Mouse (Mus musculus) lung, adult 2 months (tissue): ENCODE data around the gene Rabep1. TPM values are rescaled to one million over a fixed set of nuclear protein-coding genes. Genes with fewer than 3 reads are reported as not detected.

Source experiments
- DNase-seq: peaks from one replicate; pipeline ENCODE4 v3.0.0; 2022
- H3K4me1 ChIP-seq: fragments of 200-500 bp; 2 replicates; pipeline ENCODE4 v1.6.1; 2011; ENCODE audit warnings: low read length; ENCODE audit not compliant: control insufficient read depth, insufficient read depth
- H3K4me3 ChIP-seq: fragments of 200-500 bp; replicated peaks from 2 replicates; pipeline ENCODE3; 2011; ENCODE audit warnings: low read depth, mild to moderate bottlenecking, control low read depth, low read length; ENCODE audit errors: extremely low read depth
- CTCF ChIP-seq: fragments of 200-500 bp; IDR thresholded peaks from 2 replicates; pipeline ENCODE4 v1.5.1; 2011; ENCODE audit warnings: mild to moderate bottlenecking, low read length, control low read depth; ENCODE audit not compliant: insufficient read depth
- POLR2A ChIP-seq: fragments of 200-500 bp; IDR thresholded peaks from 2 replicates; pipeline ENCODE4 v1.6.1; 2011; ENCODE audit warnings: low read depth, mild to moderate bottlenecking, control low read depth, low read length, borderline replicate concordance; ENCODE audit errors: extremely low read depth
- WGBS: fragments of 180-500 bp; shearing (Covaris S2); methylation state at CpG from one replicate; pipeline ENCODE4 v1.1.7; 2018; 5-methylcytosine and 5-hydroxymethylcytosine counted together
- polyA plus RNA-seq: library from polyadenylated mRNA; depleted of rRNA; stranded (reverse); fragments of >200 nt; gene quantifications from 2 replicates; pipeline ENCODE4 v1.2.3, GENCODE M21; 2012; rRNA removed

The Rabep1 gene
- polyA plus RNA-seq, 1 experiment, result 3.4 TPM

- H3K4me3 ChIP-seq, result no peak overlapping the region
- peaks cover 4% of the 10 kb centered on the region for H3K4me1 ChIP-seq
- no peak for DNase-seq
- TF ChIP-seq POLR2A (no peak), CTCF (no peak)
- WGBS, result 86% methylated on average over 14 of the region's 14 CpGs
These were observed 136.4 kb downstream of the Rabep1 start for GRCm38 (mm10) chr11:70980751-70981510.

DNA sequence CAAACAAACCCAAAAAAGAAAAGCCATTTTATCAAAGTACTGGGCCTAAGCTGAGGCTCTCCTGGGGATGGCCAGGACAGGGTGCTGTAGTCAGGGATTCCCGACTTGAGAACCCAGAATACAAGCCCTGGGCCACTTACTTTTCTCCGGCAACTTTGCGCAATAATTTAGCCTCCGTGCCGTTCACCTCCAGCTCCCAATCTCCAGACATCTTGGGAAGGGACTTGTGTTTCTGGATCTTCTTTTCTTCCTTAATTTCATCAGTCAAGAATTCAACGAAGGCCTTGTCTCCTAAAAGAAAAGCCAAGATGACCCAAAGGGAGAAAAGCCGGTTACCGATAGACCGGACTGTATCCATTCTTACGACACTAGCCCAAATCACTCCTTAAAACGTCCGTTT lies 137.5 kb downstream of the Rabep1 start:
- TF ChIP-seq CTCF, result no peak
- TF ChIP-seq POLR2A, result no peak
- Histone ChIP-seq H3K4me1 (peaks cover 4% of the 10 kb centered on the region), H3K4me3 (peak overlapping the region; percentile 12)
- no peak for DNase-seq
- WGBS, result 5% methylated on average over 12 of the region's 12 CpGs

- Histone ChIP-seq H3K4me1 (peaks cover 4% of the 10 kb centered on the region), H3K4me3 (peak within 1 kb of the TSS; percentile 69)
- under 1% methylated on average over 62 of the region's 64 CpGs for WGBS
- DNase-seq, result peak; percentile 95
- TF ChIP-seq POLR2A, result no peak
- peak; percentile 78 for TF ChIP-seq CTCF
These were observed 138.1 kb downstream of the Rabep1 start, which contains the start of gene C1qbp for GRCm38 (mm10) chr11:70982557-70983228. Gene C1qbp (minus strand): TSS chr11:70983026.

Other genes starting within 250 kb of the Rabep1 start
- gene 4930544D05Rik, start 228.9 kb upstream of the Rabep1 start, polyA plus RNA-seq, result 0.16 TPM in 1 of 2 replicates, not detected in the other
- gene Chrne, start 225.6 kb upstream of the Rabep1 start, polyA plus RNA-seq, result 0.41 and 0.91 TPM in 2 replicates
- gene Gp1ba, start 205.7 kb upstream of the Rabep1 start, polyA plus RNA-seq, result 0.70 and 1.7 TPM in 2 replicates
- gene Rnf167, start 197.5 kb upstream of the Rabep1 start, polyA plus RNA-seq, result 116 and 146 TPM in 2 replicates
- 83.6 and 113 TPM in 2 replicates for gene Slc25a11, start 197.3 kb upstream of the Rabep1 start, polyA plus RNA-seq
- gene Pfn1, start 190.1 kb upstream of the Rabep1 start, polyA plus RNA-seq, result 933 and 1,129 TPM in 2 replicates
- 19.6 and 97.3 TPM in 2 replicates for gene Eno3, start 187.6 kb upstream of the Rabep1 start, polyA plus RNA-seq
- 24.7 and 39.0 TPM in 2 replicates for gene Spag7, start 175.4 kb upstream of the Rabep1 start, polyA plus RNA-seq
- gene Camta2, start 156.7 kb upstream of the Rabep1 start, polyA plus RNA-seq, result 33.1 and 35.7 TPM in 2 replicates
- 1.6 and 2.0 TPM in 2 replicates for gene Inca1, start 144.6 kb upstream of the Rabep1 start, polyA plus RNA-seq
- 78.2 and 103 TPM in 2 replicates for gene Kif1c, start 144.2 kb upstream of the Rabep1 start, polyA plus RNA-seq
- 1.4 and 2.3 TPM in 2 replicates for gene Zfp3, start 80.6 kb upstream of the Rabep1 start, polyA plus RNA-seq
- 2.6 and 3.5 TPM in 2 replicates for gene Scimp, start 32.2 kb upstream of the Rabep1 start, polyA plus RNA-seq
- 20.4 and 26.8 TPM in 2 replicates for gene Nup88, start 125.2 kb downstream of the Rabep1 start, polyA plus RNA-seq
- gene Rpain, start 125.4 kb downstream of the Rabep1 start, polyA plus RNA-seq, result 25.6 and 42.6 TPM in 2 replicates
- 50.9 and 94.1 TPM in 2 replicates for gene C1qbp, start 138.2 kb downstream of the Rabep1 start, polyA plus RNA-seq
- 16.3 and 20.5 TPM in 2 replicates for gene Dhx33, start 159.7 kb downstream of the Rabep1 start, polyA plus RNA-seq
- 3.2 and 5.1 TPM in 2 replicates for gene Mis12, start 174.8 kb downstream of the Rabep1 start, polyA plus RNA-seq
- gene Derl2, start 175.1 kb downstream of the Rabep1 start, polyA plus RNA-seq, result 9.0 and 15.5 TPM in 2 replicates
- 1.5 and 1.7 TPM in 2 replicates for gene 6330403K07Rik, start 188.7 kb downstream of the Rabep1 start, polyA plus RNA-seq